Mouse (Mus musculus) kidney, adult 2 months (tissue): ENCODE measurements around the gene Arl8b. TPM values are rescaled to one million over a fixed set of nuclear protein-coding genes. Genes with fewer than 3 reads are reported as not detected.

Experiments
- DNase-seq: peaks from one replicate; pipeline ENCODE4 v3.0.0; 2021
- H3K27ac ChIP-seq: fragments of 200-500 bp; 2 replicates; pipeline ENCODE4 v1.5.1; 2012; ENCODE audit warnings: low read depth, low read length, control low read depth, inconsistent platforms; ENCODE audit not compliant: insufficient read depth
- H3K27me3 ChIP-seq: fragments of 200-500 bp; replicated peaks from 2 replicates; pipeline ENCODE4 v1.6.1; 2012; ENCODE audit warnings: mild to moderate bottlenecking, moderate library complexity, low read length, inconsistent platforms; ENCODE audit not compliant: control insufficient read depth, insufficient read depth
- H3K36me3 ChIP-seq: fragments of 200-500 bp; 2 replicates; pipeline ENCODE4 v1.6.1; 2012; ENCODE audit warnings: mild to moderate bottlenecking, moderate library complexity, low read length, inconsistent platforms; ENCODE audit not compliant: control insufficient read depth, insufficient read depth
- H3K4me1 ChIP-seq: fragments of 200-500 bp; 2 replicates; pipeline ENCODE4 v1.6.1; 2011; ENCODE audit warnings: low read length; ENCODE audit not compliant: control insufficient read depth, insufficient read depth
- H3K4me3 ChIP-seq: fragments of 200-500 bp; 2 replicates; pipeline ENCODE4 v1.5.1; 2011; ENCODE audit warnings: mild to moderate bottlenecking, low read depth, low read length, control low read depth; ENCODE audit not compliant: insufficient read depth
- CTCF ChIP-seq: fragments of 200-500 bp; conservative IDR thresholded peaks from 2 replicates; pipeline ENCODE4 v1.5.1; 2011; ENCODE audit warnings: low read depth, mild to moderate bottlenecking, control low read depth, low read length, moderate library complexity, mixed read lengths; ENCODE audit not compliant: insufficient read depth, insufficient read length
- POLR2A ChIP-seq: fragments of 200-500 bp; IDR thresholded peaks from one replicate; pipeline ENCODE4 v1.6.1; 2011; ENCODE audit warnings: low read depth, low read length, control low read depth
- WGBS: fragments of 180-500 bp; shearing (Covaris S2); methylation state at CpG from one replicate; pipeline ENCODE4 v1.1.7; 2018; 5-methylcytosine and 5-hydroxymethylcytosine counted together
- polyA plus RNA-seq: library from polyadenylated mRNA; depleted of rRNA; stranded (reverse); fragments of >200 nt; gene quantifications from 2 replicates; pipeline ENCODE4 v1.2.3, GENCODE M21; 2012

The Arl8b gene
- polyA plus RNA-seq, 1 experiment: 21.9 TPM

DNA sequence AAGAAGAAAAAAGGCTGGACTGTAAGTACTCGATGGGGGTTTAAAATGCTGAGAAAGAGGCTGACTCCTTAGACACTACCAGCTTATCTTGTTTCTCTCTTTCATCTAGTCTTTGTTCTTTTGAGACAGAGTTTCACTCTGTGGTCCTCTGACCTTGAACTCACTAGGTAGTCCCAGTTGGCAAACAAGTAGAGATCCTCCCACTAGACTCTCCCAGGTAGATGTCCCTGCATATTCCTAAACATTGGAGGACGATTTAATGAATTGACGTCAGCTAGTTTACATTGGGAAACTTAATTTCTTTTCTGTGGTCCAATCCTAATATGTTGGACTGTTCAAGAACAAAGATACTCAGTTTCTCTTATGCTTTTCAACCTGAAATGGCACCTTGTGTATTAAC, 2.7 kb downstream of the Arl8b start:
- H3K4me1 ChIP-seq: peaks cover 13% of the 10 kb centered on the region
- 57% methylated on average over 3 of the region's 3 CpGs for WGBS
- TF ChIP-seq CTCF: no peak
- no peak for TF ChIP-seq POLR2A
- no peaks in the 10 kb centered on the region for H3K27me3 ChIP-seq
- H3K36me3 ChIP-seq: no peaks in the 10 kb centered on the region
- no peak for DNase-seq
- no peak overlapping the region for H3K4me3 ChIP-seq
- H3K27ac ChIP-seq: no peak overlapping the region

DNA sequence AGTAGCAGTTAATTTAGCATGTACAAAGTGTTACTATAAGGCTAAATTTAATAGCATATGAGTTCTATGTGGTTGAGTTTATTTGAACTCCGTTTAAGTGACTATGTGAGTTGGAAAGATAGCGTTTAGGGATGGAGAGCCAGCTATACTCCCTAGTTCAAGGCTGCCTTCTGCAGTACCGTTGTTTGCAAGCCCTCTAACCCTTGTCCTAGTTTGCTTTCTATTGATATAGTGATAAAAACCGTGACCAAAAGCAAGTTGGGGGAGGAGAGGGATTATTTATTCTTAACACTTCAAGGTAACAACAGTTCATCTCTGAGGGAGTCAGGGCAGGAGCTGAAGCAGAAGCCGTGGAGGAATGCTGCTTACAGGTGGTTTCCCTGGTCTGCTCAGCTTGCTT, 8.6 kb downstream of the Arl8b start:
- WGBS: 43% methylated on average over 5 of the region's 5 CpGs

DNA sequence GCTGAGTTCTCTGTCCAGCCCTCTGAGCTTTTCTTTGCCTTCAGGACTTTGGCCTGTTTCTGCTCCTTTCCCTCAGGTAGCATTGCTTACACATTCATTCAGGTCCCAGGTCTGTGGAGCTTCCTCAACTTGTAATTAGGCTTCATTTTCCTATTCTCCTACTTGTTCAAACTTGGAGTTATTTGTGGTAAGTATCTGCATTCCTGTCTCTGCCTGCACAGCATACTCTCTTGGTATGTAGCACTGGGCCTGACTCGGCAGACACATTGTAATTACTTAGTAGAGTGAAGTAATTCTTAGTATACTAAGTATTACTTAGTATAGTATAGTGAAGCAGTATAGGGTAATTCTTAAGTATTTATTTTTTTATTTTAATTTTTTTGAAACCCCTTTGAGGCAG, 13.0 kb downstream of the Arl8b start:
- TF ChIP-seq POLR2A (no peak), CTCF (no peak)
- peak; percentile 40 for DNase-seq
- Histone ChIP-seq H3K4me3 (no peak overlapping the region), H3K36me3 (no peaks in the 10 kb centered on the region), H3K27ac (no peak overlapping the region), H3K27me3 (no peaks in the 10 kb centered on the region), H3K4me1 (peaks cover 24% of the 10 kb centered on the region; the same call in 1 of the 2 replicates)
- 47% methylated on average over 1 of the region's 1 CpGs for WGBS

More for the DNA sequence above, 8.6 kb downstream of the Arl8b start:
- no peak for DNase-seq
- Histone ChIP-seq H3K4me3 (no peak overlapping the region), H3K36me3 (no peaks in the 10 kb centered on the region), H3K27ac (no peak overlapping the region), H3K4me1 (peaks cover 18% of the 10 kb centered on the region; the same call in 1 of the 2 replicates), H3K27me3 (no peaks in the 10 kb centered on the region)
- TF ChIP-seq CTCF (no peak), POLR2A (no peak)

DNA sequence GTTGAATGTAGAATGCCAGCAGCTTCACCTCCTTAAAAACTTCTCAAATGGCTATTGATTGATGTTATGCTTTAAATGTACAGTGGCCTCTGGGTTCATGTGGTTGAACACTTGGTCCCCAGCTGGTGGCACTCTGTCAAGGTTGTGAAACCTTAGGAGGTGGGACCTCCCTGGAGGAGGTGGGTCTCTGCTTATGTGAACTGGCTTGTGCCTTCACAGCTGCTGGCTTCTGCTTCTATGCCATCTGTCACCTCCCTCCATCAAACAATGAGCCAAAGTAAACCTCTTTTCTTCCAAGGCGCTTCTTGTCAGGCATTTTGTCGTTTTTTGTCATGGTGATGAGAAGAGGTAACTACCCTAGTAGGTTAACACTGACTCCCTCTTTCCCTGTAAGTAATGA, 13.8 kb downstream of the Arl8b start:
- Histone ChIP-seq H3K4me3 (no peak overlapping the region), H3K27ac (no peak overlapping the region)
- peak; percentile 11 for DNase-seq

DNA sequence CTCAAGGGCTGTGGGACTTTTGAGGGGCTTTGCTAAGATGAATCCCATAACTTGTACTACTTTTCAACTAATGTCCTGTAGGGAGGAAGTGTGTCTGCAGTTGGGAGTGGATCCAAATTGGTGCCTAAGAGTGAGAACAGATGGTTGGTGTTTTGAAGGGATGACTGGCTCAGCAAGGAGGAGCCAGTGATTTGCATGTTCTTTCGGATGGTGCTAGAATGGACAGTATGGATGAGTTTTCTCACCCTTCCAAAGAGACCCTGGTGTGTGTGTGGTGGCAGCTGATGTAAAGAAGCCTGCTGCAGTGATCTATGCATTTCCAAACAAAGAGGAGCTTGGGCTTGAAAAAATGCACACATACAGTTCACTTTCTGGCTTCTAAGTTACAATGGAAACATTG, 22.3 kb downstream of the Arl8b start:
- H3K4me3 ChIP-seq: no peak overlapping the region
- no peak for DNase-seq
- peaks cover 3% of the 10 kb centered on the region for H3K4me1 ChIP-seq
- H3K27ac ChIP-seq: no peak overlapping the region
- TF ChIP-seq CTCF (no peak), POLR2A (no peak)
- 39% methylated on average over 1 of the region's 1 CpGs for WGBS
- no peaks in the 10 kb centered on the region for H3K27me3 ChIP-seq
- no peaks in the 10 kb centered on the region for H3K36me3 ChIP-seq

More for the DNA sequence above, 13.8 kb downstream of the Arl8b start:
- 66% methylated on average over 2 of the region's 2 CpGs for WGBS
- no peaks in the 10 kb centered on the region for H3K27me3 ChIP-seq
- TF ChIP-seq POLR2A: no peak
- no peak for TF ChIP-seq CTCF
- H3K4me1 ChIP-seq: peaks cover 22% of the 10 kb centered on the region; the same call in 1 of the 2 replicates
- H3K36me3 ChIP-seq: no peaks in the 10 kb centered on the region

DNA sequence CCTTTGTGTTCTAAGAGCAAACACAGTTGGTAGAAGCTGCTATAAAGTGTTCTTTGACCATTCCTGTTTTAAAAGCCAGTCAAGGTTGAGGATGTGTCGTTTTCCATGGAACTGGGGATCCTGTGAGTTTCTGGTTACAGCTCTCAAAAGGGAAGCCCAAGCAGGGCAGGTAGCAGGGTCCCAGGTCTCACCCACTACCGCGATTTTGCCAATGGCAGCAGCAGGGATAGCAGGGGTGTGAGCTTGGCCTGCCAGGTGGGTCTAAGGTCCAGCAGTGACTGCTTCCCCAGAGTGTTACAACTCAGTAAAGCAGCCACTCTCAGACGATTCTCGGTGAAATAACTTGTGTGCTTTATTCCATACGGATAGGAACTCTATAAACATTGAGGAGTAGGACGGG, 23.0 kb downstream of the Arl8b start:
- TF ChIP-seq POLR2A: no peak
- no peak for TF ChIP-seq CTCF
- 38% methylated on average over 7 of the region's 7 CpGs for WGBS
- no peak for DNase-seq

DNA sequence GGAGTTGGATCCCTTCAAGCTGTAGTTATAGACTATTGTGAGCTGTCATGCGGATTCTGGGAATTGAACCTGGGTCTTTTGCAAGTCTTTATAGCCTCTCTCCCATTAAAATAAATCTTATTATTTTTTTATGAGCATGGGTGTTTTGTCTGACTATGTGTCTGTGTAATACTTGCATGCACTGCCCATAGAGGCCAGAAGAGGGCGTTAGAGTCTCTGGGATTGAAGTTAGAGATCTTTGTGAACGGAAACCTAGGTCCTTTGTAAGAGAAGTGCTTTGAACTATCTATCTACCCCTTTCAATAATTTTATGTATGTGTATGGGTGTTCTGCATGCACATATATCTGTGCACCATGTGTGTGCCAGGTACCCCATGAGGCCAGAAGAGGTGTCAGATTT, 24.5 kb downstream of the Arl8b start:
- DNase-seq: no peak
- no peaks in the 10 kb centered on the region for H3K36me3 ChIP-seq
- H3K27ac ChIP-seq: no peak overlapping the region
- WGBS: 79% methylated on average over 3 of the region's 3 CpGs
- no peaks in the 10 kb centered on the region for H3K27me3 ChIP-seq
- no peak for TF ChIP-seq CTCF
- TF ChIP-seq POLR2A: no peak
- peaks cover 3% of the 10 kb centered on the region for H3K4me1 ChIP-seq
- no peak overlapping the region for H3K4me3 ChIP-seq

More for the DNA sequence above, 23.0 kb downstream of the Arl8b start:
- no peak overlapping the region for H3K27ac ChIP-seq
- peaks cover 3% of the 10 kb centered on the region for H3K4me1 ChIP-seq
- H3K27me3 ChIP-seq: no peaks in the 10 kb centered on the region
- no peaks in the 10 kb centered on the region for H3K36me3 ChIP-seq
- H3K4me3 ChIP-seq: no peak overlapping the region
